7 mouse cellular contexts compared by ENCODE assay signal in the genomic region with DNA sequence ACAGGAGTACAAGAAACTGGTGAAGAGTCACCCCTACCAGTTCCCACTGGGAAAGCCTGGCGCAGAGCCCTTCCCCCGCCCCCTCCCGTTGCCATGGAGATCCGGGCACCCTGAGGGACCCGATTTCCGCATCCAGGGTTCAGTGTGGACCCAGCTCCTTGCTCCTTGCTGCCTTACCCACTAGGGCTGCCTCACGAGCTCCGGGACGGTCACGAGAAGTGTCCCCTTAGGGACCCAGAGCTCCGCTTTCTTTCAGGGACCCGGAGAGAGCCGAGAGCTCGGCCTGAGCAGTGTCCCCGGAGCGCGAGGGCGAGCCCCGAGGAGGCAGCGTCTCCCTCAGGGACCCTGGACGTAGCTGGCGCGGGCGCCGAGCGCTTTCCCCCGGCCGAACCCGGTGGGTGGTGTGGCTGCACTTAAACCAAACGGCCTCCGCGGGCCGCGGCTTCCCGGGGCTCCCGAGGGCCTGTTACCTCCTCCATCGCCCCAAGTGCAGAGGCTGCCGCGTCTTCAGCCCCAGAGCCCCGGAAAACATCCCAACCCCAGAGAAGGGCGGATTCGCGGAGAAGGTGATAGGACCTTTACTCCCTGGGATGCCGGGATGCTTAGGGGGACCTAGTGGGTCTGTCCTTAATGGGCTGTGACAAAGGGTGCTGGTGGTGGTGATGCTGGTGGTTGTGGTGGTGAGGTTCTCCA. TPM values are rescaled to one million over a fixed set of nuclear protein-coding genes. Genes with fewer than 3 reads are reported as not detected.
A peak's percentile ranks its signal among the peaks of the same experiment; 100 is the strongest.
DNase-seq lines count a peak whose midpoint lies in the region; ATAC-seq lines count a peak whose summit lies in the region.

A gene (plus strand): TSS at position 142 of the 693 bp plus-strand sequence.

- H3K27me3 ChIP-seq in intestine, embryonic 16.5 days (replicated peaks; ENCODE audit: control insufficient read depth, insufficient read depth, low read length) = no peaks in the 10 kb centered on the region; the same call in 1 of the 2 replicates
- peaks cover 21% of the 10 kb centered on the region for H3K27me3 ChIP-seq in midbrain, embryonic 10.5 days (ENCODE audit: low read depth, poor library complexity, severe bottlenecking)

- H3K9me3 ChIP-seq in intestine, embryonic 16.5 days (ENCODE audit: control insufficient read depth, low read length) = no peaks in the 10 kb centered on the region
- no peaks in the 10 kb centered on the region for H3K9me3 ChIP-seq in midbrain, embryonic 10.5 days (replicated peaks)

- H3K4me1 ChIP-seq in intestine, embryonic 16.5 days (ENCODE audit: control insufficient read depth, insufficient read depth, low read length) = no peaks in the 10 kb centered on the region
- H3K4me1 ChIP-seq in midbrain, embryonic 10.5 days = peaks cover 15% of the 10 kb centered on the region

- intact Hi-C loops in left cerebral cortex, postnatal 4 days (cut with DNase I) = loop anchor here (10.0 kb wide), 4 partner anchors 65 to 425 kb away; a partner anchor contains a TSS

- peak within 1 kb of the TSS; percentile 90 for H3K4me2 ChIP-seq in intestine, embryonic 16.5 days (ENCODE audit: low read depth, low read length)

- no peak within 1 kb of the TSS for H3K27ac ChIP-seq in intestine, embryonic 16.5 days (ENCODE audit: low read length)
- H3K27ac ChIP-seq in midbrain, embryonic 10.5 days (replicated peaks) = peak within 1 kb of the TSS; percentile 83

- H3K4me3 ChIP-seq in intestine, embryonic 16.5 days (ENCODE audit: low read length) = peak within 1 kb of the TSS; percentile 58
- peak within 1 kb of the TSS; percentile 68 for H3K4me3 ChIP-seq in midbrain, embryonic 10.5 days

- no peaks in the 10 kb centered on the region for H3K36me3 ChIP-seq in intestine, embryonic 16.5 days (ENCODE audit: control insufficient read depth, insufficient read depth, low read length)
- H3K36me3 ChIP-seq in midbrain, embryonic 10.5 days = no peaks in the 10 kb centered on the region

- H3K9ac ChIP-seq in intestine, embryonic 16.5 days (ENCODE audit: low read depth, low read length) = peak within 1 kb of the TSS; percentile 72

- peak; percentile 75 to 76 for DNase-seq in adrenal gland, adult 18-20 months (ENCODE audit: low spot score in 2 of 2)
- DNase-seq in embryo, embryonic 11 days = peak; percentile 82
- peak; percentile 39 to 67 for DNase-seq in gastrocnemius, postnatal 4 days (ENCODE audit: low spot score in 2 of 2)
- peak; percentile 84 for DNase-seq in left cerebral cortex, postnatal 4 days
- DNase-seq in midbrain, embryonic 10.5 days (ENCODE audit: low spot score) = peak; percentile 81
- DNase-seq in skeletal muscle tissue, adult 2 months (ENCODE audit: low read depth, low spot score) = peak; percentile 4

- 1% methylated on average over 44 of the region's 44 CpGs for WGBS in intestine, embryonic 16.5 days
- 2% methylated on average over 44 of the region's 44 CpGs for WGBS in midbrain, embryonic 10.5 days

- ATAC-seq in intestine, embryonic 16.5 days = peak; percentile 84

RNA-seq across cellular contexts. Expression of the gene that starts here (rescaled TPM):
- under 1 TPM; 0.50 to 0.77 TPM for total RNA-seq in adrenal gland, adult 18-20 months (2021)
- under 1 TPM; 0.66 to 0.73 TPM for total RNA-seq in gastrocnemius, postnatal 4 days (2021)
- polyA plus RNA-seq in intestine, embryonic 16.5 days (2015; fragmentation: Nextera tagmentation; extraction: Ambion mirVana) = 0.13 and 0.17 TPM in 2 replicates
- 1 to 10 TPM; 3.9 to 4.8 TPM for total RNA-seq in left cerebral cortex, postnatal 4 days (2021)
- polyA plus RNA-seq in midbrain, embryonic 10.5 days (2016; fragmentation: Nextera tagmentation; extraction: Ambion mirVana) = 0.26 and 0.57 TPM in 2 replicates

Comparison
In these comparisons a context has a peak if more than half of its experiments do, and no peak if none do; other contexts are left out.
1. Peak in DNase-seq in adrenal gland, adult 18-20 months; RNA of the gene not detected or under 1 TPM.
2. Peak in DNase-seq in gastrocnemius, postnatal 4 days; RNA of the gene not detected or under 1 TPM.
3. Peak in ATAC-seq, H3K4me3 ChIP-seq, H3K9ac ChIP-seq and H3K4me2 ChIP-seq in intestine, embryonic 16.5 days; RNA of the gene not detected or under 1 TPM.
4. Peak in DNase-seq, H3K4me3 ChIP-seq and H3K27ac ChIP-seq in midbrain, embryonic 10.5 days; RNA of the gene not detected or under 1 TPM.
5. DNase-seq: peak in every context shown above with its lines; median percentile 84 in left cerebral cortex, postnatal 4 days; 82 in embryo, embryonic 11 days; 81 in midbrain, embryonic 10.5 days; 76 in adrenal gland, adult 18-20 months; 53 in gastrocnemius, postnatal 4 days; 4 in skeletal muscle tissue, adult 2 months.